Mouse (Mus musculus) heart, embryonic 16.5 days (tissue): ENCODE measurements around the gene B4galt2. TPM values are rescaled to one million over a fixed set of nuclear protein-coding genes. Genes with fewer than 3 reads are reported as not detected.

Experiments
- ATAC-seq: fragments of 200-750 bp; cut with Nextera tagmentation; replicated peaks from 2 replicates; pipeline ENCODE4 v1.8.0; 2017; ENCODE audit warnings: moderate number of reproducible peaks; ENCODE audit not compliant: insufficient read depth, low FRiP score; ENCODE audit errors: extremely low read depth
- H3K27ac ChIP-seq: fragments of 300-500 bp; sonication (generic); 2 replicates; pipeline ENCODE4 v1.5.1; 2014; ENCODE audit warnings: mild to moderate bottlenecking, low read length, control low read depth, moderate library complexity
- H3K27me3 ChIP-seq: fragments of 300-500 bp; sonication (generic); 2 replicates; pipeline ENCODE4 v1.6.1; 2014; ENCODE audit warnings: low read length, mixed read lengths; ENCODE audit not compliant: control insufficient read depth, insufficient read depth
- H3K36me3 ChIP-seq: fragments of 300-500 bp; sonication (generic); 2 replicates; pipeline ENCODE4 v1.6.1; 2014; ENCODE audit not compliant: control insufficient read depth, insufficient read depth
- H3K4me1 ChIP-seq: fragments of 300-500 bp; sonication (generic); 2 replicates; pipeline ENCODE4 v1.6.1; 2014; ENCODE audit warnings: low read length, mixed read lengths; ENCODE audit not compliant: control insufficient read depth, insufficient read depth
- H3K4me2 ChIP-seq: fragments of 300-500 bp; sonication (generic); 2 replicates; pipeline ENCODE4 v1.6.1; 2014; ENCODE audit warnings: low read depth, mild to moderate bottlenecking, control low read depth, low read length
- H3K4me3 ChIP-seq: fragments of 300-500 bp; sonication (generic); 2 replicates; pipeline ENCODE4 v1.5.1; 2014; ENCODE audit warnings: mild to moderate bottlenecking, control low read depth, low read length
- H3K9ac ChIP-seq: fragments of 300-500 bp; sonication (generic); 2 replicates; pipeline ENCODE4 v1.6.1; 2014; ENCODE audit warnings: low read length, control low read depth
- H3K9me3 ChIP-seq: fragments of 300-500 bp; sonication (generic); replicated peaks from 2 replicates; pipeline ENCODE4 v1.6.1; 2016; ENCODE audit warnings: low read length; ENCODE audit not compliant: control insufficient read depth
- WGBS: fragments of 180-500 bp; shearing (Covaris S2); extraction: QIAGEN DNeasy Blood & Tissue Kit; methylation state at CpG from one replicate; pipeline ENCODE4 v1.1.7; 2014; 5-methylcytosine and 5-hydroxymethylcytosine counted together
- polyA plus RNA-seq: library from polyadenylated mRNA; unstranded; fragments of >200 nt; fragmentation: Nextera tagmentation; extraction: Ambion mirVana; gene quantifications from 2 replicates; pipeline ENCODE4 v1.2.1, GENCODE M21; 2015

B4galt2 gene
- polyA plus RNA-seq, 1 experiment from 2014 or later = 8.6 TPM

GRCm38 (mm10) chr4:117895339-117895738, 12.1 kb upstream of the B4galt2 start:
- Histone ChIP-seq H3K4me1 (peaks cover 5% of the 10 kb centered on the region), H3K9ac (no peak overlapping the region), H3K9me3 (no peaks in the 10 kb centered on the region), H3K27ac (no peak overlapping the region), H3K4me2 (no peak overlapping the region), H3K4me3 (no peak overlapping the region), H3K27me3 (no peaks in the 10 kb centered on the region), H3K36me3 (peaks cover 29% of the 10 kb centered on the region; the same call in 1 of the 2 replicates)
- no peak for ATAC-seq
- 81% methylated on average over 7 of the region's 7 CpGs for WGBS

GRCm38 (mm10) chr4:117894601-117895000, 11.3 kb upstream of the B4galt2 start:
- H3K4me3 ChIP-seq = no peak overlapping the region
- H3K4me2 ChIP-seq = no peak overlapping the region
- WGBS = 82% methylated on average over 8 of the region's 8 CpGs
- no peak overlapping the region for H3K9ac ChIP-seq
- H3K36me3 ChIP-seq = peaks cover 22% of the 10 kb centered on the region; the same call in 1 of the 2 replicates
- H3K4me1 ChIP-seq = peaks cover 5% of the 10 kb centered on the region
- no peaks in the 10 kb centered on the region for H3K9me3 ChIP-seq
- H3K27me3 ChIP-seq = no peaks in the 10 kb centered on the region
- no peak overlapping the region for H3K27ac ChIP-seq
- no peak for ATAC-seq

GRCm38 (mm10) chr4:117893376-117893775, 10.1 kb upstream of the B4galt2 start:
- ATAC-seq = no peak
- Histone ChIP-seq H3K9ac (no peak overlapping the region), H3K4me3 (no peak overlapping the region), H3K9me3 (no peaks in the 10 kb centered on the region), H3K4me2 (no peak overlapping the region), H3K27me3 (no peaks in the 10 kb centered on the region), H3K4me1 (peaks cover 5% of the 10 kb centered on the region), H3K36me3 (peaks cover 13% of the 10 kb centered on the region; the same call in 1 of the 2 replicates), H3K27ac (no peak overlapping the region)
- 18% methylated on average over 9 of the region's 9 CpGs for WGBS

GRCm38 (mm10) chr4:117891738-117892161, 8.5 kb upstream of the B4galt2 start, which contains the start of gene Dph2:
TSS of gene Dph2 (minus strand) at chr4:117892032.
- no peaks in the 10 kb centered on the region for H3K27me3 ChIP-seq
- H3K36me3 ChIP-seq = peaks cover 10% of the 10 kb centered on the region; the same call in 1 of the 2 replicates
- H3K27ac ChIP-seq = no peak within 1 kb of the TSS
- WGBS = 0% methylated on average over 21 of the region's 21 CpGs
- peak within 1 kb of the TSS; percentile 86 for H3K4me2 ChIP-seq
- no peaks in the 10 kb centered on the region for H3K9me3 ChIP-seq
- peak within 1 kb of the TSS; percentile 69 for H3K9ac ChIP-seq
- peak within 1 kb of the TSS; percentile 77 for H3K4me3 ChIP-seq
- peaks cover 8% of the 10 kb centered on the region for H3K4me1 ChIP-seq
- peak; percentile 83 for ATAC-seq

GRCm38 (mm10) chr4:117890750-117891149, 7.5 kb upstream of the B4galt2 start:
- 91% methylated on average over 8 of the region's 8 CpGs for WGBS
- ATAC-seq = no peak
- Histone ChIP-seq H3K27ac (no peak overlapping the region), H3K9ac (no peak overlapping the region), H3K4me1 (peaks cover 13% of the 10 kb centered on the region), H3K4me2 (0 out of 2 replicates have a peak overlapping the region, but pooled peaks have one; percentile 86), H3K36me3 (peaks cover 10% of the 10 kb centered on the region; the same call in 1 of the 2 replicates), H3K9me3 (no peaks in the 10 kb centered on the region), H3K27me3 (no peaks in the 10 kb centered on the region), H3K4me3 (no peak overlapping the region)

DNA sequence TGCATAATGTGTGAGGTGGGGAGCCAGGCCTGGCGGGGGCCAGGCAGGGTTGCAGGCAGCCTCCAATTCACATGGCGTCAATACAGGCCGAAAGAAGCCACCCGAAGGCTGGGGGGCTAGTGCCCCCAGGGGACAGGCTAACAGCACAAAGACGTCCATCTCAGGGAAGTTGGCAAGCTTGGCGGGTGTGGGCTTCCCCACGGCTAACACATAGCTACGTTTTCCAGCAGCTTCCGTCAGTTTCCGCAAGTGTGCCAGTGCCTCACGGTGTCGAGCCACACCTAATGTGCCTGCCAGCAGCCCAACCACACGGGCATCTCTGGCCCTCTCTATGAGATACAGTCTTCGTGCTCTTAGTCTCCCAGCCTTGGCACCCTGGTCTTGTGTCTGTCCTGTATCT, 6.7 kb upstream of the B4galt2 start:
- Histone ChIP-seq H3K9ac (no peak overlapping the region), H3K36me3 (peaks cover 16% of the 10 kb centered on the region), H3K9me3 (no peaks in the 10 kb centered on the region), H3K4me2 (no peak overlapping the region), H3K4me3 (no peak overlapping the region), H3K4me1 (peaks cover 13% of the 10 kb centered on the region), H3K27me3 (no peaks in the 10 kb centered on the region), H3K27ac (no peak overlapping the region)
- no peak for ATAC-seq
- WGBS = 91% methylated on average over 14 of the region's 14 CpGs

- 79% methylated on average over 15 of the region's 15 CpGs for WGBS
- Histone ChIP-seq H3K9me3 (no peaks in the 10 kb centered on the region), H3K4me2 (no peak overlapping the region), H3K36me3 (peaks cover 17% of the 10 kb centered on the region), H3K27me3 (no peaks in the 10 kb centered on the region), H3K9ac (no peak overlapping the region), H3K27ac (no peak overlapping the region), H3K4me3 (no peak overlapping the region), H3K4me1 (peaks cover 13% of the 10 kb centered on the region)
- no peak for ATAC-seq
Observed at GRCm38 (mm10) chr4:117889471-117889870, 6.2 kb upstream of the B4galt2 start.

DNA sequence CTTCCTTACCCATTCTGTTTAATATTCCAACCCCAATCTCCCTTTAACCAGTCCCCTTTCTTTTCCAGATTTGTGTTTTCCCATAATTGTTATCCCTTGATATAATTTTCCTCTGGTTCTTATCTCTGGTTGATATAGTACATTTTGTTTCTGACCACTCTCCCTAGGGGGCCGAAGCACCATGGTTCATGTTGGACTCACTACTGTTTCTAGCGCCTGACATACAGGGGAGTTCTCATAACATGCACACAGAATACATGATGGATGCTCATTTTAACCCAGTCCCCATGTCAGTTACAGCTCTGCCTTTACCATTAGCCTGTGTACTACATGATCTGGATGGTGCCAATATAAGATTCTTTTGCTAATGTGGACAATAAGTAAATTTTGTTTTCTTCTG, 4.6 kb upstream of the B4galt2 start:
- no peak overlapping the region; the same call in 1 of the 2 replicates for H3K4me3 ChIP-seq

GRCm38 (mm10) chr4:117887133-117887532, 3.8 kb upstream of the B4galt2 start, which contains the start of gene Atp6v0b:
TSS of gene Atp6v0b (minus strand) at chr4:117887333.
- WGBS = 0% methylated on average over 37 of the region's 37 CpGs
- Histone ChIP-seq H3K9ac (peak within 1 kb of the TSS; percentile 90), H3K36me3 (peaks cover 19% of the 10 kb centered on the region), H3K27me3 (no peaks in the 10 kb centered on the region), H3K9me3 (no peaks in the 10 kb centered on the region), H3K4me1 (peaks cover 21% of the 10 kb centered on the region), H3K4me2 (peak within 1 kb of the TSS; percentile 86), H3K4me3 (peak within 1 kb of the TSS; percentile 89), H3K27ac (peak within 1 kb of the TSS; percentile 33; the same call in 1 of the 2 replicates)
- ATAC-seq = peak; percentile 83

More for the DNA sequence above, 4.6 kb upstream of the B4galt2 start:
- no peak overlapping the region for H3K27ac ChIP-seq
- 58% methylated on average over 2 of the region's 2 CpGs for WGBS
- peaks cover 16% of the 10 kb centered on the region for H3K4me1 ChIP-seq
- ATAC-seq = no peak
- H3K4me2 ChIP-seq = no peak overlapping the region; the same call in 1 of the 2 replicates
- H3K9ac ChIP-seq = no peak overlapping the region
- H3K27me3 ChIP-seq = no peaks in the 10 kb centered on the region
- H3K36me3 ChIP-seq = peaks cover 19% of the 10 kb centered on the region
- H3K9me3 ChIP-seq = no peaks in the 10 kb centered on the region
